Mouse (Mus musculus): ENCODE measurements around the gene Dscaml1. TPM values are rescaled to one million over a fixed set of nuclear protein-coding genes. Genes with fewer than 3 reads are reported as not detected.

Gene Dscaml1
- polyA plus RNA-seq, 2 experiments, result not detected

DNA sequence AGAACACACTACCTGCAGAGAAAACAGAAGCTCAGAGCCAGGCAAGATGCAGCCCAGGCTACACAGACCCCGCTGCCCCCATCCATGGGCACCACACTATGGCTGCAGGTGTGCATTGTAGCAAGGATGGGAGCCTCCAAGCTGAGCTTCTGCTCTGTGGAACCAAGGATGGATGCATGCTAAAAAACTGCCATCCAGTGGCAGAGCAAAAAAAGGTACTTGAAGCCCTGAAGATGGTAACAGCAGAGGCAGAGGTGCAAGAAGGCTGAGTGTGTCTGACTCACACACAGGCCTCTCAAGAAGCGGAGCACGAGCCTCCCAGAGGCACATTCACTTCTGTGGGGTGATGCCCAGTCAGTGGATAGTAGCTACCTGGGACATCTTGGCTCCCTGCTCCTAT, 276.8 kb downstream of the Dscaml1 start:
- Histone ChIP-seq H3K4me1 (replicated peaks; ENCODE audit: control insufficient read depth in 2 of 2, insufficient read depth in 2 of 2, low read length in 1 of 2) (no peaks in the 10 kb centered on the region), H3K27ac (no peak overlapping the region), H3K4me3 (ENCODE audit: insufficient read depth in 1 of 2, low read depth in 2 of 2, low read length in 2 of 2) (no peak overlapping the region), H3K27me3 (ENCODE audit: control insufficient read depth, insufficient read depth, low read length) (no peaks in the 10 kb centered on the region), H3K9ac (replicated peaks) (no peak overlapping the region), H3K9me3 (ENCODE audit: control insufficient read depth, low read length) (no peaks in the 10 kb centered on the region), H3K36me3 (replicated peaks; ENCODE audit: control insufficient read depth, insufficient read depth, low read depth) (no peaks in the 10 kb centered on the region), H3K4me2 (ENCODE audit: low read depth) (no peak overlapping the region)
- ATAC-seq (ENCODE audit: insufficient read depth), result no peak
- no peak for TF ChIP-seq EP300 (IDR thresholded peaks at IDR 0.05; ENCODE audit: low read depth)
- no peak for TF ChIP-seq CTCF (IDR thresholded peaks at IDR 0.05; ENCODE audit: low read depth)
- WGBS (ENCODE audit: insufficient replicate concordance), result 64% methylated on average over 3 of the region's 3 CpGs
- no peak for DNase-seq (ENCODE audit: low read depth in 3 of 3, low spot score in 3 of 3)

DNA sequence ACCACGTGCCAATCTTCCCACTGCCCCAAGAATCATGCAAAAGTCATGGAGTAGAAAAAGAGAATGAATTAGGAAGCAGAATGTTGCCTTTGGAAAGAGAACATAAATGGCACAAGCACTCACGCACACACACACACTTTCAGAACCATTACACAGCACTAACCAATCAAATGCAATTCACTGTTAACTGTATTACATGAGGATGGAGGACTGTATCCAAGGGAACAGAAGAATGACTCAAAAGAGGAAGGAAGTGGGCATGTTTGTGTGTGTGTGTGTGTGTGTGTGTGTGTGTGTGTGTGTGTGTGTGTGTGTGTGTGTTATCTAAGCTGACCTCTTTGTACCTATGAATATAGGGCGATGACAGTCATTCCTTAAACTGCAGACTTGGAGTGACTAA, 278.0 kb downstream of the Dscaml1 start:
- WGBS (ENCODE audit: insufficient replicate concordance), result 37% methylated on average over 3 of the region's 3 CpGs
- DNase-seq (ENCODE audit: low read depth in 3 of 3, low spot score in 3 of 3), result no peak

DNA sequence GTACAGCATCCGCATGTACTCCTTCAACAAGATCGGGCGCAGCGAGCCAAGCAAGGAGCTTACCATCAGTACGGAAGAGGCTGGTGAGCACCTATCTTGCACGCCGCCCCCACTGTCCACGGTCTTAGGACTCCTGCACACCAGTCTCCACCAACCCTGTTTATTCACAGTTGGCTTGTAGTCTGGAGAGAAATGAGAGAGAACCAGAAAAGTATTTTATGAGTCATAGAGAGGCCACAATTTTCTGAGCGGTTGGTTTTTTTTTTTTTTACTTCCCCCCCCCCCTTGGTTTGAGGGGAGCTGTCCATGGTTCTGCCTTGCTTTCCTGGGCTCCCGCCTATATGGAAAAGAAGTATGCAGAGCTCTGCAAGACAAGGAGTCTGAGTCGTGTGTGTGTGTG, 283.9 kb downstream of the Dscaml1 start:
- Histone ChIP-seq H3K27ac (no peak overlapping the region), H3K36me3 (replicated peaks; ENCODE audit: control insufficient read depth, insufficient read depth, low read depth) (no peaks in the 10 kb centered on the region), H3K27me3 (ENCODE audit: control insufficient read depth, insufficient read depth, low read length) (no peaks in the 10 kb centered on the region), H3K9ac (replicated peaks) (no peak overlapping the region), H3K4me2 (ENCODE audit: low read depth) (no peak overlapping the region), H3K4me1 (replicated peaks; ENCODE audit: control insufficient read depth in 2 of 2, insufficient read depth in 2 of 2, low read length in 1 of 2) (no peaks in the 10 kb centered on the region), H3K4me3 (ENCODE audit: insufficient read depth in 1 of 2, low read depth in 2 of 2, low read length in 2 of 2) (no peak overlapping the region), H3K9me3 (ENCODE audit: control insufficient read depth, low read length) (no peaks in the 10 kb centered on the region)
- TF ChIP-seq CTCF (IDR thresholded peaks at IDR 0.05; ENCODE audit: low read depth) (no peak), EP300 (IDR thresholded peaks at IDR 0.05; ENCODE audit: low read depth) (no peak)
- DNase-seq (ENCODE audit: low read depth in 3 of 3, low spot score in 3 of 3), result no peak
- WGBS (ENCODE audit: insufficient replicate concordance), result 58% methylated on average over 11 of the region's 11 CpGs
- ATAC-seq (ENCODE audit: insufficient read depth), result no peak

More for the DNA sequence above, 278.0 kb downstream of the Dscaml1 start:
- H3K4me2 ChIP-seq (ENCODE audit: low read depth), result no peak overlapping the region
- H3K9ac ChIP-seq (replicated peaks), result no peak overlapping the region
- no peak overlapping the region for H3K4me3 ChIP-seq (ENCODE audit: insufficient read depth in 1 of 2, low read depth in 2 of 2, low read length in 2 of 2)
- no peaks in the 10 kb centered on the region for H3K9me3 ChIP-seq (ENCODE audit: control insufficient read depth, low read length)
- ATAC-seq (ENCODE audit: insufficient read depth), result no peak
- H3K27me3 ChIP-seq (ENCODE audit: control insufficient read depth, insufficient read depth, low read length), result no peaks in the 10 kb centered on the region
- H3K27ac ChIP-seq, result no peak overlapping the region
- H3K36me3 ChIP-seq (replicated peaks; ENCODE audit: control insufficient read depth, insufficient read depth, low read depth), result no peaks in the 10 kb centered on the region
- no peaks in the 10 kb centered on the region for H3K4me1 ChIP-seq (replicated peaks; ENCODE audit: control insufficient read depth in 2 of 2, insufficient read depth in 2 of 2, low read length in 1 of 2)
- TF ChIP-seq EP300 (IDR thresholded peaks at IDR 0.05; ENCODE audit: low read depth), result no peak
- TF ChIP-seq CTCF (IDR thresholded peaks at IDR 0.05; ENCODE audit: low read depth), result no peak

DNA sequence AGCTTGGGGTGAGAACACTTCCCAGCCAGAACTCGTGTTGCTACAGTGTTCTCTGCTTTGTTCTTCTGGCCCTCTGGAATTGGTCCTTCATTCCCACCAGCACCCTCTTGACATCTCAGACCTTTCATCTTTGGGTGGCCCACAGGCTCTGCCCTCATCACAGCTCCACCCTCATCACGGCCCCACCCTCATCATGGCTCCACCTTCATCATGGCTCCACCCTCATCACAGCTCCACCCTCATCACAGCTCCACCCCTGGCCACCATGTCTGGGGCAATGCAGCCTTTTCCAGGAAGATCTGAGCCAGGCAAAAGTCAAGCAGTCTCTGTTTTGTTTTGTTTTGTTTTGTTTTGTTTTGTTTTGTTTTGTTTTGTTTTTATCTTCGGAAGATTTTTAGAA, 289.0 kb downstream of the Dscaml1 start:
- Histone ChIP-seq H3K4me2 (ENCODE audit: low read depth) (no peak overlapping the region), H3K4me1 (replicated peaks; ENCODE audit: control insufficient read depth in 2 of 2, insufficient read depth in 2 of 2, low read length in 1 of 2) (no peaks in the 10 kb centered on the region), H3K27ac (no peak overlapping the region), H3K36me3 (replicated peaks; ENCODE audit: control insufficient read depth, insufficient read depth, low read depth) (no peaks in the 10 kb centered on the region), H3K9ac (replicated peaks) (no peak overlapping the region), H3K4me3 (ENCODE audit: insufficient read depth in 1 of 2, low read depth in 2 of 2, low read length in 2 of 2) (no peak overlapping the region), H3K9me3 (ENCODE audit: control insufficient read depth, low read length) (no peaks in the 10 kb centered on the region), H3K27me3 (ENCODE audit: control insufficient read depth, insufficient read depth, low read length) (no peaks in the 10 kb centered on the region)
- TF ChIP-seq EP300 (IDR thresholded peaks at IDR 0.05; ENCODE audit: low read depth), result no peak
- TF ChIP-seq CTCF (IDR thresholded peaks at IDR 0.05; ENCODE audit: low read depth), result no peak
- peak in 1 of 3 experiments; percentile 4 for DNase-seq (ENCODE audit: low read depth in 3 of 3, low spot score in 3 of 3)
- ATAC-seq (ENCODE audit: insufficient read depth), result no peak
- 36% methylated on average over 3 of the region's 3 CpGs for WGBS (ENCODE audit: insufficient replicate concordance)

DNA sequence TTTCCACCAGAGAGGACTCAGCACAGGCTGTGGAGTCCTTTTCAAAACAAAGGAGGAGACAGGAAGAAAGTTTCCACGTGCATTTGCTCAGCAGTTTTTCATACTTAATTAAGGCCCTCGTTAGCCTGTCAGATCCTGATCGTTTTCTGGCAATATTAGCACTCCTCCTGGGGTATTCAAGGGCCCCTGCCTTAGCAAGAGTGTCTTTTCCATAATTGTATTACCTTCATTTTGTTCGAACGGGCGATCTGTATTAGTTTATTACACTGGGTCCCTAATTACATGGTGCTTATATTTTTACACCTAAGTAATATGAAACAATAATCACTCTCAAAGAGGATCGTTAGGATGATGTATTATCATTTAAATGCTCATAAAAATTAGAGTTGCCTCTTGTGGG, 293.6 kb downstream of the Dscaml1 start:
- Histone ChIP-seq H3K27me3 (ENCODE audit: control insufficient read depth, insufficient read depth, low read length) (no peaks in the 10 kb centered on the region), H3K4me2 (ENCODE audit: low read depth) (no peak overlapping the region), H3K4me3 (ENCODE audit: insufficient read depth in 1 of 2, low read depth in 2 of 2, low read length in 2 of 2) (no peak overlapping the region), H3K9me3 (ENCODE audit: control insufficient read depth, low read length) (no peaks in the 10 kb centered on the region), H3K4me1 (replicated peaks; ENCODE audit: control insufficient read depth in 2 of 2, insufficient read depth in 2 of 2, low read length in 1 of 2) (no peaks in the 10 kb centered on the region), H3K27ac (no peak overlapping the region), H3K9ac (replicated peaks) (no peak overlapping the region), H3K36me3 (replicated peaks; ENCODE audit: control insufficient read depth, insufficient read depth, low read depth) (no peaks in the 10 kb centered on the region)
- no peak for TF ChIP-seq EP300 (IDR thresholded peaks at IDR 0.05; ENCODE audit: low read depth)
- TF ChIP-seq CTCF (IDR thresholded peaks at IDR 0.05; ENCODE audit: low read depth), result no peak
- DNase-seq (ENCODE audit: low read depth in 3 of 3, low spot score in 3 of 3), result no peak
- WGBS (ENCODE audit: insufficient replicate concordance), result 45% methylated on average over 7 of the region's 7 CpGs
- ATAC-seq (ENCODE audit: insufficient read depth), result no peak
